Mouse (Mus musculus) stomach, postnatal 0 days (tissue): ENCODE results near the gene P2ry12. TPM values are rescaled to one million over a fixed set of nuclear protein-coding genes. Genes with fewer than 3 reads are reported as not detected.

Source experiments
- ATAC-seq: fragments of 200-750 bp; cut with Nextera tagmentation; 2 replicates; pipeline ENCODE4 v1.8.0; 2017; ENCODE audit not compliant: low FRiP score, low TSS enrichment
- DNase-seq: peaks from one replicate; pipeline ENCODE4 v3.0.0-alpha.2; 2016; ENCODE audit warnings: low spot score
- H3K27ac ChIP-seq: fragments of 300-500 bp; sonication (generic); replicated peaks from 2 replicates; pipeline ENCODE4 v1.5.1; 2014; ENCODE audit warnings: mild to moderate bottlenecking, control low read depth
- H3K27me3 ChIP-seq: fragments of 300-500 bp; sonication (generic); 2 replicates; pipeline ENCODE4 v1.6.1; 2014; ENCODE audit warnings: low read length; ENCODE audit not compliant: control insufficient read depth, insufficient read depth
- H3K36me3 ChIP-seq: fragments of 300-500 bp; sonication (generic); 2 replicates; pipeline ENCODE4 v1.6.1; 2014; ENCODE audit warnings: low read length, mixed read lengths; ENCODE audit not compliant: control insufficient read depth, insufficient read depth
- H3K4me1 ChIP-seq: fragments of 300-500 bp; sonication (generic); replicated peaks from 2 replicates; pipeline ENCODE4 v1.6.1; 2014; ENCODE audit warnings: antibody characterized with exemption; ENCODE audit not compliant: control insufficient read depth, insufficient read depth
- H3K4me2 ChIP-seq: fragments of 300-500 bp; sonication (generic); replicated peaks from 2 replicates; pipeline ENCODE4 v1.6.1; 2014; ENCODE audit warnings: low read depth, mild to moderate bottlenecking, control low read depth, moderate library complexity
- H3K4me3 ChIP-seq: fragments of 300-500 bp; sonication (generic); 2 replicates; pipeline ENCODE4 v1.5.1; 2014; ENCODE audit warnings: low read depth, low read length, control low read depth
- H3K9ac ChIP-seq: fragments of 300-500 bp; sonication (generic); 2 replicates; pipeline ENCODE4 v1.6.1; 2014; ENCODE audit warnings: mild to moderate bottlenecking, low read length, control low read depth, mixed read lengths
- H3K9me3 ChIP-seq: fragments of 300-500 bp; sonication (generic); 2 replicates; pipeline ENCODE4 v1.6.1; 2016; ENCODE audit warnings: low read length; ENCODE audit not compliant: control insufficient read depth
- CTCF ChIP-seq: IDR thresholded peaks from 2 replicates; pipeline ENCODE4 v1.5.1; 2016; ENCODE audit warnings: antibody characterized with exemption, low read depth, mild to moderate bottlenecking, moderate library complexity
- EP300 ChIP-seq: optimal IDR thresholded peaks from 2 replicates; pipeline ENCODE3; 2016; ENCODE audit warnings: antibody characterized with exemption
- WGBS: fragments of 180-500 bp; shearing (Covaris S2); extraction: QIAGEN DNeasy Blood & Tissue Kit; methylation state at CpG from one replicate; pipeline ENCODE4 v1.1.7; 2014; 5-methylcytosine and 5-hydroxymethylcytosine counted together
- polyA plus RNA-seq: library from polyadenylated mRNA; unstranded; fragments of >200 nt; fragmentation: Nextera tagmentation; extraction: Ambion mirVana; gene quantifications from 2 replicates; pipeline ENCODE4 v1.2.1, GENCODE M21; 2015

The P2ry12 gene
- polyA plus RNA-seq, 1 experiment from 2014 or later: 2.9 TPM

DNA sequence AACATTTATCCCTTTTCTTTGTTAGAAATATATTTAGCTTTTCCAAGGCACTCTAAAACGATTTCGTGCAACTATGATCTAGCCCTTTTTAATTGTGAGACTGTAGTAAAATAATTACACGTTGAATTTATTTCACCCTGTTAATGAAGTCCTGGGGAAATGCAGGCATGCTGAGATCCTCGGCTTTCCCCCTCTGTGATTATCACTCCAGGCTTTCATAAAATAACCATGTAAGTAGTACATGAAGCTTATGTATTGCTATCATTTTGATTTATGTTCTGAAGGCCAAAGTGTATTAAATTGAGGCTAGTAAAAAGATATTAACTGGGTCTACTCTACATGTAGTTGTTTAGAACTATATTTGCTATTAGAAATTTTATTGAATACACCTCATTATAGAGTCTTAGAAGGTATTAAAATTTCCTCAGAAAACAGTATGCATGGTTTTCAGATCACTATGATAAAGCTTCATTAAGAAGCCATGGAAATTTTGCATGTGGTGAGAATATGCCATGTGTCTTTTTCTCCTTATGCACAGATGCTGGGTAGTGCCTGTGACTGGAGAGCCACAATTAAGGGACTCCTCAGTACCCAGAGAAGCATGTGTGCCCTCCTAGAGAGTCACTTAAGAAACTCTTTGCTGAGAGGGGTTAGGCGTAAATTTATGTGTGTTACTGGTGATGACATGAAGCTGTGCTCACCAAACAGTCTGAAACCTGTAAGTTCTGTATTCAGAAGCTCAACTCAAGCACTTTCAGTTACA lies 30.9 kb upstream of the P2ry12 start:
- Histone ChIP-seq H3K4me2 (no peak overlapping the region), H3K4me1 (no peaks in the 10 kb centered on the region), H3K9me3 (no peaks in the 10 kb centered on the region), H3K4me3 (no peak overlapping the region), H3K27me3 (no peaks in the 10 kb centered on the region), H3K36me3 (no peaks in the 10 kb centered on the region), H3K27ac (no peak overlapping the region), H3K9ac (no peak overlapping the region)
- WGBS: 78% methylated on average over 5 of the region's 5 CpGs
- DNase-seq (no peak), ATAC-seq (no peak)
- no peak for TF ChIP-seq CTCF
- no peak for TF ChIP-seq EP300

DNA sequence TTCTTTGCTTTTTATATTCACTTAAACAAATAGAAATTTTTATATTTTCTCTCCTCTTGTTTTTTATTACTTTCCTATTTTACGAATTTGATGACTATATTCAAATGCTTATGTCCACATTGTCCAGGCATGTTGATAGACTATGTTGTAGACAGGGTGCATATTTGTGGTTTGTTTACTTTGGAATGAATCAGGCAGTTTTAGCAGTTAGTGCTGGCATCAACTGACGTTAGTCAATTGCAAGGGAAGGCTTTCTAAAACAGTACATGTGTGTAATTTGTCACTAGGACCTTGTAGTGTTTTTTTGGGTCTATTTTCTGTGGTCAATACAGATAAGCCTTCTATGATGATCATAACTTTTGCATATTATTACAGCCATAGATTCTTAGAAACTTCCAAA lies 27.9 kb upstream of the P2ry12 start:
- Histone ChIP-seq H3K9ac (no peak overlapping the region), H3K36me3 (no peaks in the 10 kb centered on the region), H3K4me2 (no peak overlapping the region), H3K4me1 (no peaks in the 10 kb centered on the region), H3K9me3 (no peaks in the 10 kb centered on the region), H3K27me3 (no peaks in the 10 kb centered on the region), H3K27ac (no peak overlapping the region), H3K4me3 (no peak overlapping the region)
- TF ChIP-seq CTCF (no peak), EP300 (no peak)
- ATAC-seq (no peak), DNase-seq (no peak)
- 30% methylated on average over 2 of the region's 2 CpGs for WGBS

DNA sequence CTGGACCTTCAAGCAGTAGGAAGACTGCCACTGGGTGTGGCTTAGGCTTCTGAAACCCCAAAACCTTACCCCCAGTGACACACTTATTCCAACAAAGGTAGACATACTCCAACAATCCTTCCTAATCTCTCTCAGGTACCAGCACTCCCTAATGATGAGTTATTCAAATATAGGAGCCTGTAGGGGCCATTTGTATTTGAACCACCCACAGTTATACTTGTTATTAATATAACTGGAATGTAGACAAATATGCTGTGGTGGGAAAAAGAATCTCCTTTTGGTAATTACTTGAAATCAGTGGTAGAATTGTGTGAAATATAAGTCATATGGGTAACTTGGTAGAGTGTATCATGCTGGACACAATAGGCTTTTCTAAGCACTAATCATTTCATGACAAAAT lies 15.9 kb upstream of the P2ry12 start:
- TF ChIP-seq EP300: no peak
- TF ChIP-seq CTCF: no peak
- ATAC-seq: no peak
- H3K4me2 ChIP-seq: no peak overlapping the region

DNA sequence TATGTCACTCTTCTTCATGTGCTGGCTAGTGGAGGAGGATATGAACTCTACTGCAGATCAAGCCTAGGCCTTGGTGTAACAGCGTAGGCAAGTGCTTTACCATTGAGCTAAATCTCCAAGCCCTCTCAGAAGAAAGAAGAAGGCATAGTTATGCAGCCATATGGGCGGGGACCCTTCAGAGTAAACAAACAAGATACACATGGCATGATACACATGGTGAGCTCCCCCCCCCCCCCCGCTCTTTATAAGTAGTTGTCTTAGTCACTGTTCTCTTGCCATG lies 15.5 kb upstream of the P2ry12 start:
- H3K9ac ChIP-seq: no peak overlapping the region
- WGBS: 92% methylated on average over 3 of the region's 3 CpGs
- no peak overlapping the region for H3K4me3 ChIP-seq
- no peaks in the 10 kb centered on the region for H3K27me3 ChIP-seq
- no peak overlapping the region for H3K4me2 ChIP-seq
- TF ChIP-seq CTCF (no peak), EP300 (no peak)
- no peak for DNase-seq
- no peak overlapping the region for H3K27ac ChIP-seq
- no peaks in the 10 kb centered on the region for H3K9me3 ChIP-seq
- no peaks in the 10 kb centered on the region for H3K36me3 ChIP-seq
- no peaks in the 10 kb centered on the region for H3K4me1 ChIP-seq
- ATAC-seq: no peak

More for the DNA sequence above, 15.9 kb upstream of the P2ry12 start:
- H3K27ac ChIP-seq: no peak overlapping the region
- H3K4me1 ChIP-seq: no peaks in the 10 kb centered on the region
- H3K27me3 ChIP-seq: no peaks in the 10 kb centered on the region
- no peak overlapping the region for H3K4me3 ChIP-seq
- no peaks in the 10 kb centered on the region for H3K9me3 ChIP-seq
- no peak overlapping the region for H3K9ac ChIP-seq
- DNase-seq: no peak
- no peaks in the 10 kb centered on the region for H3K36me3 ChIP-seq

DNA sequence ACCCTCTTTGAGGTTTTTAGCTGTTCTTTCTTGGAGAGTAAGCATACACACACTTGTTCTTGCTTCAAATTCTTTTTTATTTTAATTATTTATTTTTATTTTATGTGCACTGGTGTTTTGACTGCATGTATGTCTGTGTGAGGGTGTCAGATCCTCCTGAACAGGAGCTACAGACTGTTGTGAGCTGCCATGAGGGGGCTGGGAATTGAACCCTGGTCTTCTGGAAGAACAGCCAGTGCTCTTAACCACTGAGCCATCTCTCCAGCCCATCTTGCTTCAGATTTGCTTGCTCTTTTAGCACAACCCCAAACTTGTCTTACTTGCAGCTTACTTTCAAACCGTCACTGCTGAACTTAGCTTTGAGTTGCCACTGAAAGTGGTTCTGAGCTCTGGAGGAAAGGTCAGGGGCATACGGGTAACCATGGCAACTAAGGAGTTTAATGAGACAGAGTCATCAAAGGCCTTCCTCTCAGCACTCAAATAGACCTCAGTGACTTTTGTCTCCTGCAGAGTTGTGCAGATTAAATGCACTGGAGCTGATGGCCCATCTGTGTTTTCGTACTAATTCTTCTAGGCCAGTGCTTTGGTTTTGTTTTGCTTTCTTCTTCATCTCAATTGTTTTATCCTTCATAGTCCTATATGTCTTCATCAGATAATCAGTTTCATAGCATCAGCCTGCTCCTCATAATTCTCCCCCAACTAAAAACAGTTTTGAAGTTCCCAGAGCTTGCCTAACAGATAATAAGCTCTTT lies 15.0 kb upstream of the P2ry12 start:
- Histone ChIP-seq H3K4me2 (no peak overlapping the region), H3K4me3 (no peak overlapping the region), H3K9me3 (no peaks in the 10 kb centered on the region), H3K27ac (no peak overlapping the region), H3K4me1 (no peaks in the 10 kb centered on the region), H3K27me3 (no peaks in the 10 kb centered on the region), H3K9ac (no peak overlapping the region), H3K36me3 (no peaks in the 10 kb centered on the region)
- DNase-seq (no peak), ATAC-seq (no peak)
- 53% methylated on average over 3 of the region's 3 CpGs for WGBS
- TF ChIP-seq EP300 (no peak), CTCF (no peak)

DNA sequence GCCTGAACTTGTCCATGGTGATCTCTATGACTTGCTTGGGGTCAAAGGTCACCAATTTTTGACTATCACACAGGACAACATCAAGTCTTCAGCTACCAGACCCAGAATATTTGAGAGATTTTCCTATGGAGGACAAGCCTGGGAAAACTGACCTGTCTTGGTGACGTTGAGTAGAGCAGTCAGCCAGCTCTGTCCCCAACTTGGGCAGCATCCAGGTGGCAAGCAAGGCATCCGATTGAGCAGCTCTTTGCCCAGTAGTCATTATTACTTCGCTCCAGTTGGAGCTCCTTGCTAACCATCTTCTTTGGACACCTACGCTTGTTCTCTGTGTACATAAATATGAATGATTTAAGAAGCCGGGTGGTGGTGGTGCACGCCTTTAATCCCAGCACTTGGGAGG lies 8.1 kb upstream of the P2ry12 start:
- WGBS: 90% methylated on average over 6 of the region's 6 CpGs
- no peak overlapping the region for H3K4me2 ChIP-seq
- no peak overlapping the region for H3K4me3 ChIP-seq
- TF ChIP-seq CTCF (no peak), EP300 (no peak)
- H3K9ac ChIP-seq: no peak overlapping the region
- no peak for ATAC-seq
- H3K9me3 ChIP-seq: no peaks in the 10 kb centered on the region
- H3K27ac ChIP-seq: no peak overlapping the region
- no peak for DNase-seq
- H3K27me3 ChIP-seq: no peaks in the 10 kb centered on the region
- H3K36me3 ChIP-seq: no peaks in the 10 kb centered on the region
- no peaks in the 10 kb centered on the region for H3K4me1 ChIP-seq
